Mouse (Mus musculus): Measurements from ENCODE around the gene Il27ra.

DNA sequence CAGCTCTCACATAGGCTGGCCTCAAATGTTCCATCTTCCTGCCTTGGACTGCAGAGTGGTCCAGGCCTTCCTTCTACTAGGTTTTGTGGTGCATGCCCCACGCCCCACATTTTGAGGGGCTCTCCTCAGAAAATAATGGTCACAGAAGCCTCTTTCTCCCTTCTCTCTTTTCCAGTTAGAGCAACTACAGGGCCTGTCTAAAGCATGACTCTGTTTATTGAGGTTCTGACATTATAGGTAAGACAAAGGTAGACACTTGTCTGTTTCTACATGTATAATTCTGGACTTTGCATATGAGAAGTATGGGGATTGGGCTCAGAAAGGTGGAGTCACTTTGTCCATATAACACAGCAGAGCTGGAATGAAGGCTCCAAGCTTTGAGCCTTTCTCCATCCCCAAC is 22.6 kb upstream of the Il27ra start, which contains the start of gene Gm10643:
- TF ChIP-seq GATA1 (IDR thresholded peaks at IDR 0.05; ENCODE audit: borderline replicate concordance, low read length), result no peak
- no peak for TF ChIP-seq FLI1 (IDR thresholded peaks at IDR 0.05; ENCODE audit: low read length)

All from megakaryocyte, embryonic 14.5 days (primary cell).